Mouse (Mus musculus) forelimb bud, embryonic 11.5 days (tissue): Measurements from ENCODE around the gene Zfp563.

Experiments
- DNase-seq: peaks from one replicate; pipeline ENCODE4 v3.0.0-alpha.2; 2012; ENCODE audit warnings: low read depth, low spot score

Gene Zfp563

GRCm38 (mm10) chr17:33089220-33089949, at the start of gene Zfp563:
Gene Zfp563, plus strand, starts transcription at chr17:33089310.
- peak; percentile 92 for DNase-seq

GRCm38 (mm10) chr17:33058791-33059190, 30.3 kb upstream of the Zfp563 start:
- DNase-seq, result no peak

GRCm38 (mm10) chr17:33063001-33063400, 26.1 kb upstream of the Zfp563 start:
- DNase-seq, result no peak

GRCm38 (mm10) chr17:33067958-33068357, 21.2 kb upstream of the Zfp563 start, which contains the start of gene 4921501E09Rik:
Gene 4921501E09Rik, minus strand, starts transcription at chr17:33068058.
- no peak for DNase-seq

- DNase-seq, result no peak
Measured at GRCm38 (mm10) chr17:33091630-33092029, 2.5 kb downstream of the Zfp563 start.

- DNase-seq, result peak; percentile 52
Measured at GRCm38 (mm10) chr17:33092391-33093193, 3.5 kb downstream of the Zfp563 start.

GRCm38 (mm10) chr17:33097396-33097795, 8.3 kb downstream of the Zfp563 start:
- DNase-seq, result no peak

GRCm38 (mm10) chr17:33124546-33124945, 35.4 kb downstream of the Zfp563 start:
- no peak for DNase-seq

GRCm38 (mm10) chr17:33126257-33126656, 37.1 kb downstream of the Zfp563 start:
- no peak for DNase-seq

- DNase-seq, result no peak
Measured at GRCm38 (mm10) chr17:33139261-33139820, 50.2 kb downstream of the Zfp563 start, which contains the start of gene Morc2b. Gene Morc2b, minus strand, starts transcription at chr17:33139683.
